In the genomic region with DNA sequence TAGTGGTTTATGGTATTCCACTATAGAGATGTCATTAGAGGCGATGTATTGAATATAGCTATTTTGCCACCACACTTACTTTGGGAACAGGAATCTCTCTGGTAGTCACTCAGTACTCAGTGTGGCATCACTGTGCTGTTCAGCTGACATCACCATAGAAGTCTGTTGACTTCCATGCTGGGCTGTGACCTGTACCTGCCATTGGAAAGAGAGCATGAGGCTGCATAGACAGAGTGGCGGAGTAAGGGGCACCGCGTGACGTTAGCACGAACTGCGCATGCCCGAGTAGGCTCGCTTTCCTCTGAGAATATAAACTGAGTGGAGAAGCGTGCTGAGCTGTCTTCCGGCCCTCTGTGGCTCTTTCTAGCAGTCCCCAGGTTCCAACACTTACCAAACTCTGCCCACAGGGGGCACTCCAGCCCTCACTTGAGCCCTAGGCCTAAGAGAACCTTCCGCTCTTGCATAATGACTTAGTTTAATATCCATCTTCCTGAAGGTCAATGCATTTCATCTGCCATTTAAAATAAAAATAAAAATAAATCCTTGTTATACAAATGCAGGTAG, we compare ENCODE assay signal across 8 mouse cellular contexts.
DNase-seq lines count a peak whose midpoint lies in the region; TF ChIP-seq lines count a peak whose summit lies in the region.

No protein-coding gene starts in this region.

- TF ChIP-seq CTCF in layer of hippocampus, adult 2 months (conservative IDR thresholded peaks at IDR 0.05), result peak; percentile 77

- no peak overlapping the region for H3K4me3 ChIP-seq in layer of hippocampus, adult 2 months

- no peak overlapping the region for H3K27ac ChIP-seq in layer of hippocampus, adult 2 months

- peak; percentile 27 for DNase-seq in gastrocnemius, adult 18-20 months (ENCODE audit: low spot score)
- no peak for DNase-seq in gastrocnemius, postnatal 4 days (ENCODE audit: low spot score in 2 of 2)
- peak; percentile 25 for DNase-seq in MN1 (ENCODE audit: low spot score)
- DNase-seq in cerebellum, adult 9-10 months, result peak; percentile 84
- DNase-seq in gastrocnemius, postnatal 10 days, result peak; percentile 54
- DNase-seq in layer of hippocampus, adult 2 months (ENCODE audit: low spot score in 2 of 2), result peak in 1 of 2 experiments; percentile 59
- DNase-seq in mesoderm, embryonic 11.5 days (ENCODE audit: low read depth, low spot score), result peak; percentile 61
- peak; percentile 29 to 33 for DNase-seq in spleen, postnatal 36 days (ENCODE audit: low spot score in 2 of 2)

Comparison
In these comparisons a context has a peak if more than half of its experiments do, and no peak if none do; other contexts are left out.
1. DNase-seq: peak in gastrocnemius, adult 18-20 months (single experiment), MN1 (single experiment), cerebellum, adult 9-10 months (single experiment), gastrocnemius, postnatal 10 days (single experiment), mesoderm, embryonic 11.5 days (single experiment) and spleen, postnatal 36 days (2 of 2); none in gastrocnemius, postnatal 4 days (0 of 2).